Comparison of ENCODE assay signal across 9 mouse cellular contexts in genomic region chr9:65267742-65268515, GRCm38 (mm10). TPM values are rescaled to one million over a fixed set of nuclear protein-coding genes. Genes with fewer than 3 reads are reported as not detected.
DNase-seq lines count a peak whose midpoint lies in the region; ATAC-seq lines count a peak whose summit lies in the region.
"Had no signal": no experiment of that assay in that cellular context is flagged by ENCODE, and none has a peak within 500 bp of the region (broad histone marks: within the 10 kb centered on the region; RNA-seq: fewer than 3 reads in every experiment).

No protein-coding gene starts in this region.

- ATAC-seq in forebrain, embryonic 11.5 days (replicated peaks; ENCODE audit: low FRiP score) = peak; percentile 94
- ATAC-seq in stomach, embryonic 14.5 days (ENCODE audit: insufficient number of reproducible peaks, insufficient read depth, low FRiP score, low read depth) = peak; percentile 75; the same call in 1 of the 2 replicates
- ATAC-seq in heart, embryonic 11.5 days (replicated peaks; ENCODE audit: insufficient number of reproducible peaks, low FRiP score, low TSS enrichment) = no peak

- H3K4me3 ChIP-seq in forebrain, embryonic 11.5 days (ENCODE audit: low read depth, low read length) = no peak overlapping the region
- H3K4me3 ChIP-seq in limb, embryonic 10.5 days = no peak overlapping the region
- H3K4me3 ChIP-seq in stomach, embryonic 14.5 days (ENCODE audit: low read depth, low read length) = no peak overlapping the region
- H3K4me3 ChIP-seq in heart, embryonic 11.5 days (ENCODE audit: low read depth, low read length) = no peak overlapping the region
- H3K4me3 ChIP-seq: left cerebral cortex, adult 2 months had no signal

- 17% methylated on average over 7 of the region's 7 CpGs for WGBS in forebrain, embryonic 11.5 days
- WGBS in limb, embryonic 10.5 days = 44% methylated on average over 7 of the region's 7 CpGs
- 45% methylated on average over 7 of the region's 7 CpGs for WGBS in stomach, embryonic 14.5 days
- WGBS in heart, embryonic 11.5 days (ENCODE audit: insufficient replicate concordance) = 44% methylated on average over 7 of the region's 7 CpGs

- peak; percentile 36 for DNase-seq in adrenal gland, postnatal 10 days
- DNase-seq in adrenal gland, postnatal 25 days = no peak
- peak; percentile 88 for DNase-seq in forebrain, embryonic 11.5 days (ENCODE audit: low spot score)
- DNase-seq in kidney, adult 8-10 months = peak; percentile 37 to 50
- DNase-seq in limb, embryonic 10.5 days (ENCODE audit: low spot score) = peak; percentile 43
- DNase-seq in heart, adult 8-10 months (ENCODE audit: low spot score) = no peak

- H3K27ac ChIP-seq in forebrain, embryonic 11.5 days (ENCODE audit: low read depth, low read length) = peak overlapping the region; percentile 92
- H3K27ac ChIP-seq in limb, embryonic 10.5 days = peak overlapping the region; percentile 79
- H3K27ac ChIP-seq in stomach, embryonic 14.5 days (ENCODE audit: low read length) = peak overlapping the region; percentile 71
- no peak overlapping the region for H3K27ac ChIP-seq in heart, embryonic 11.5 days (ENCODE audit: low read depth, low read length)
- H3K27ac ChIP-seq: left cerebral cortex, adult 2 months had no signal

- H3K9me3 ChIP-seq in forebrain, embryonic 11.5 days (ENCODE audit: control insufficient read depth, low read length) = no peaks in the 10 kb centered on the region
- no peaks in the 10 kb centered on the region for H3K9me3 ChIP-seq in limb, embryonic 10.5 days (replicated peaks)
- no peaks in the 10 kb centered on the region for H3K9me3 ChIP-seq in stomach, embryonic 14.5 days (ENCODE audit: control insufficient read depth, low read depth, low read length)
- no peaks in the 10 kb centered on the region for H3K9me3 ChIP-seq in heart, embryonic 11.5 days (replicated peaks; ENCODE audit: control insufficient read depth, low read length)

- peak overlapping the region; percentile 41 for H3K9ac ChIP-seq in forebrain, embryonic 11.5 days (ENCODE audit: low read length)
- no peak overlapping the region for H3K9ac ChIP-seq in stomach, embryonic 14.5 days (replicated peaks; ENCODE audit: low read depth, low read length)
- no peak overlapping the region for H3K9ac ChIP-seq in heart, embryonic 11.5 days (ENCODE audit: low read depth, low read length)

- 0 out of 2 replicates have a peak overlapping the region, but pooled peaks have one; percentile 24 for H3K4me2 ChIP-seq in forebrain, embryonic 11.5 days (ENCODE audit: low read depth, low read length, severe bottlenecking)
- H3K4me2 ChIP-seq in stomach, embryonic 14.5 days (replicated peaks; ENCODE audit: low read depth, low read length) = no peak overlapping the region
- H3K4me2 ChIP-seq in heart, embryonic 11.5 days = no peak overlapping the region

- no peaks in the 10 kb centered on the region for H3K27me3 ChIP-seq in forebrain, embryonic 11.5 days (ENCODE audit: control insufficient read depth, insufficient read depth, low read length)
- no peaks in the 10 kb centered on the region for H3K27me3 ChIP-seq in limb, embryonic 10.5 days (ENCODE audit: low read depth, poor library complexity, severe bottlenecking)
- no peaks in the 10 kb centered on the region for H3K27me3 ChIP-seq in stomach, embryonic 14.5 days (ENCODE audit: control insufficient read depth, insufficient read depth, low read length)
- H3K27me3 ChIP-seq in heart, embryonic 11.5 days (ENCODE audit: control insufficient read depth, insufficient read depth, low read length) = 0 out of 2 replicates have a peak, but pooled peaks cover 2% of the 10 kb centered on the region

- peaks cover 12% of the 10 kb centered on the region for H3K4me1 ChIP-seq in forebrain, embryonic 11.5 days (replicated peaks; ENCODE audit: control insufficient read depth, insufficient read depth, low read length)
- H3K4me1 ChIP-seq in limb, embryonic 10.5 days = peaks cover 31% of the 10 kb centered on the region
- peaks cover 20% of the 10 kb centered on the region; the same call in 1 of the 2 replicates for H3K4me1 ChIP-seq in stomach, embryonic 14.5 days (ENCODE audit: control insufficient read depth, insufficient read depth, low read length)
- no peaks in the 10 kb centered on the region for H3K4me1 ChIP-seq in heart, embryonic 11.5 days (ENCODE audit: control insufficient read depth, insufficient read depth, low read length)

- H3K36me3 ChIP-seq in forebrain, embryonic 11.5 days (ENCODE audit: control insufficient read depth, insufficient read depth, low read length) = no peaks in the 10 kb centered on the region
- H3K36me3 ChIP-seq in limb, embryonic 10.5 days = no peaks in the 10 kb centered on the region
- H3K36me3 ChIP-seq in stomach, embryonic 14.5 days (ENCODE audit: control insufficient read depth, insufficient read depth, low read length) = no peaks in the 10 kb centered on the region
- no peaks in the 10 kb centered on the region for H3K36me3 ChIP-seq in heart, embryonic 11.5 days (ENCODE audit: control insufficient read depth, insufficient read depth, low read length)

RNA-seq across cellular contexts. Expression of gene Cilp, which starts 2.9 kb away (rescaled TPM):
- total RNA-seq in adrenal gland, postnatal 10 days (2021) = 10 to 100 TPM in 1 of 2 experiments, 1 to 10 TPM in 1; 8.6 to 10.9 TPM
- 4.0 and 4.3 TPM in 2 replicates for total RNA-seq in adrenal gland, postnatal 25 days (2021)
- 0.52 and 0.92 TPM in 2 replicates for polyA plus RNA-seq in forebrain, embryonic 11.5 days (2014; fragmentation: Nextera tagmentation; extraction: Ambion mirVana)
- 0.05 and 0.06 TPM in 2 replicates for polyA plus RNA-seq in limb, embryonic 10.5 days (2016; fragmentation: Nextera tagmentation; extraction: Ambion mirVana)
- polyA plus RNA-seq in stomach, embryonic 14.5 days (2014; fragmentation: Nextera tagmentation; extraction: Ambion mirVana) = 0.78 and 1.0 TPM in 2 replicates
- total RNA-seq in heart, adult 8-10 months (2022) = 1 to 10 TPM; 1.5 to 2.8 (median 2.4) TPM
- polyA plus RNA-seq in heart, embryonic 11.5 days (2014; fragmentation: Nextera tagmentation; extraction: Ambion mirVana) = 0.14 TPM in 1 of 2 replicates, not detected in the other

RNA-seq across cellular contexts. Expression of gene Clpx, which starts 26.1 kb away (rescaled TPM):
- 100 to 1,000 TPM; 144 to 173 TPM for total RNA-seq in adrenal gland, postnatal 10 days (2021)
- 57.3 and 57.5 TPM in 2 replicates for total RNA-seq in adrenal gland, postnatal 25 days (2021)
- polyA plus RNA-seq in forebrain, embryonic 11.5 days (2014; fragmentation: Nextera tagmentation; extraction: Ambion mirVana) = 50.6 and 51.3 TPM in 2 replicates
- polyA plus RNA-seq in limb, embryonic 10.5 days (2016; fragmentation: Nextera tagmentation; extraction: Ambion mirVana) = 45.5 and 52.7 TPM in 2 replicates
- polyA plus RNA-seq in stomach, embryonic 14.5 days (2014; fragmentation: Nextera tagmentation; extraction: Ambion mirVana) = 50.7 and 56.7 TPM in 2 replicates
- total RNA-seq in heart, adult 8-10 months (2022) = 100 to 1,000 TPM in 2 of 4 experiments, 10 to 100 TPM in 2; 82.7 to 113 (median 100) TPM
- 42.9 and 50.6 TPM in 2 replicates for polyA plus RNA-seq in heart, embryonic 11.5 days (2014; fragmentation: Nextera tagmentation; extraction: Ambion mirVana)

Comparison
In these comparisons a context has a peak if more than half of its experiments do, and no peak if none do; other contexts are left out.
1. DNase-seq: peak in adrenal gland, postnatal 10 days (single experiment), forebrain, embryonic 11.5 days (single experiment), kidney, adult 8-10 months (2 of 2) and limb, embryonic 10.5 days (single experiment); none in adrenal gland, postnatal 25 days (single experiment) and heart, adult 8-10 months (single experiment).